Mouse (Mus musculus) kidney, embryonic 14.5 days (tissue): ENCODE data around the gene Wwp2. TPM values are rescaled to one million over a fixed set of nuclear protein-coding genes. Genes with fewer than 3 reads are reported as not detected.
A peak's percentile ranks its signal among the peaks of the same experiment; 100 is the strongest.

Experiments used
- ATAC-seq: fragments of 200-750 bp; cut with Nextera tagmentation; 2 replicates; pipeline ENCODE4 v1.8.0; 2017; ENCODE audit warnings: moderate number of reproducible peaks, mild to moderate bottlenecking, moderate TSS enrichment, moderate library complexity; ENCODE audit not compliant: low FRiP score, low TSS enrichment
- H3K27ac ChIP-seq: fragments of 300-500 bp; sonication (generic); 2 replicates; pipeline ENCODE4 v1.5.1; 2014; ENCODE audit warnings: low read depth, mild to moderate bottlenecking, low read length, moderate library complexity, mixed read lengths
- H3K27me3 ChIP-seq: fragments of 300-500 bp; sonication (generic); 2 replicates; pipeline ENCODE4 v1.6.1; 2014; ENCODE audit warnings: mild to moderate bottlenecking, low read length; ENCODE audit not compliant: control insufficient read depth, insufficient read depth
- H3K36me3 ChIP-seq: fragments of 300-500 bp; sonication (generic); 2 replicates; pipeline ENCODE4 v1.6.1; 2014; ENCODE audit warnings: low read length, mixed read lengths; ENCODE audit not compliant: control insufficient read depth, insufficient read depth
- H3K4me1 ChIP-seq: fragments of 300-500 bp; sonication (generic); 2 replicates; pipeline ENCODE4 v1.6.1; 2014; ENCODE audit warnings: low read length, mixed read lengths; ENCODE audit not compliant: control insufficient read depth, insufficient read depth
- H3K4me2 ChIP-seq: fragments of 300-500 bp; sonication (generic); replicated peaks from 2 replicates; pipeline ENCODE4 v1.6.1; 2014; ENCODE audit warnings: low read depth, mild to moderate bottlenecking, low read length
- H3K4me3 ChIP-seq: fragments of 300-500 bp; sonication (generic); 2 replicates; pipeline ENCODE4 v1.5.1; 2014; ENCODE audit warnings: mild to moderate bottlenecking, low read length
- H3K9ac ChIP-seq: fragments of 300-500 bp; sonication (generic); 2 replicates; pipeline ENCODE4 v1.6.1; 2014; ENCODE audit warnings: low read depth, mild to moderate bottlenecking, low read length, moderate library complexity
- H3K9me3 ChIP-seq: fragments of 300-500 bp; sonication (generic); 2 replicates; pipeline ENCODE4 v1.6.1; 2016; ENCODE audit warnings: low read length; ENCODE audit not compliant: control insufficient read depth
- WGBS: fragments of 180-500 bp; shearing (Covaris S2); extraction: QIAGEN DNeasy Blood & Tissue Kit; methylation state at CpG from one replicate; pipeline ENCODE4 v1.1.7; 2014; 5-methylcytosine and 5-hydroxymethylcytosine counted together
- polyA plus RNA-seq: library from polyadenylated mRNA; unstranded; fragments of >200 nt; fragmentation: Nextera tagmentation; extraction: Ambion mirVana; gene quantifications from 2 replicates; pipeline ENCODE4 v1.2.1, GENCODE M21; 2014

The Wwp2 gene
- polyA plus RNA-seq, 1 experiment from 2014 or later, result 43.7 TPM

DNA sequence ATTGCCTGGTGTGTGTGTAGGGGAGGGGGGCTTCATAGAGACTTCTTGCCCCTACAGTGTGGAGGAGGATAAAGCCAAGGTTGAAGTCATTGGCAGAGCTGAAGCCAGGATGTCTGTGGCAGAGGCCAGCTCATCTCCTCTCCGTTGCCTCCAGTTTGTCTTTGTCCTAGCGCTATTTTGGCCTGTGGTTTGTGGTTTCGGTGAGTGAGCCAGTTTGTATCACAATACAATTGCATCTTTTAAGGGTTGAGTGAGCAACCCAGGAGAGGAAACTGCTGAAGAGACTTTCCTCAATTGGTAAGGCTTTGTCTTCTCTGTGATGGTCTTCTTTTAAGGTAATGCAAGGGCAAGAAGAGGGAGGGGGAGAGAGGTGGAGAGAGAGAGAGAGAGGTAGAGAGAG is 66.8 kb downstream of the Wwp2 start:
- Histone ChIP-seq H3K4me1 (peaks cover 8% of the 10 kb centered on the region; the same call in 1 of the 2 replicates), H3K4me3 (no peak overlapping the region), H3K36me3 (peaks cover 9% of the 10 kb centered on the region; the same call in 1 of the 2 replicates), H3K9ac (no peak overlapping the region), H3K27me3 (no peaks in the 10 kb centered on the region), H3K9me3 (no peaks in the 10 kb centered on the region), H3K27ac (no peak overlapping the region), H3K4me2 (no peak overlapping the region)
- ATAC-seq, result no peak
- 73% methylated on average over 3 of the region's 3 CpGs for WGBS

DNA sequence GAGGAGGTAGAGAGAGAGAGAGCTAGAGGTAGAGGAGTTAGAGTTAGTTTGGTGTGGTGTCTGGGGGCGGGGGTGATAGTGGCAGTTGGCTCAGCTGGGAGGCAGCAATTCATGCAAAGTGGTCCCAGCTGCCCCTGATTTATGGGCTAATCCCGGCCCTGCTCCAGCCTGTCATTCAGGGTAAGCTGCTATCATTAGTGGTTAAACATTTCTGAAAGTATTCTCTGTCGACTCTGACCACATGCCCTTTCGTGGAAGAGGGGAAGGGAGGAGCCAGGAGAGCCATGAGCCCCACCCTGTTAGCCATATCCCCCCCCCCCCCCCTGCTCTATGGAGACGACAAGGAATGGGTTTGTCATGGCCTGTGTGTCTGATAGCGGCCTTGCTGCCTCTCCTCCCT is 67.2 kb downstream of the Wwp2 start:
- peak overlapping the region; percentile 42; the same call in 1 of the 2 replicates for H3K27ac ChIP-seq
- H3K27me3 ChIP-seq, result no peaks in the 10 kb centered on the region
- no peak overlapping the region for H3K9ac ChIP-seq
- peaks cover 8% of the 10 kb centered on the region; the same call in 1 of the 2 replicates for H3K4me1 ChIP-seq
- no peaks in the 10 kb centered on the region for H3K9me3 ChIP-seq
- H3K4me2 ChIP-seq, result no peak overlapping the region
- no peak overlapping the region for H3K4me3 ChIP-seq
- WGBS, result 10% methylated on average over 6 of the region's 6 CpGs
- peak; percentile 72; the same call in 1 of the 2 replicates for ATAC-seq
- H3K36me3 ChIP-seq, result peaks cover 9% of the 10 kb centered on the region; the same call in 1 of the 2 replicates

DNA sequence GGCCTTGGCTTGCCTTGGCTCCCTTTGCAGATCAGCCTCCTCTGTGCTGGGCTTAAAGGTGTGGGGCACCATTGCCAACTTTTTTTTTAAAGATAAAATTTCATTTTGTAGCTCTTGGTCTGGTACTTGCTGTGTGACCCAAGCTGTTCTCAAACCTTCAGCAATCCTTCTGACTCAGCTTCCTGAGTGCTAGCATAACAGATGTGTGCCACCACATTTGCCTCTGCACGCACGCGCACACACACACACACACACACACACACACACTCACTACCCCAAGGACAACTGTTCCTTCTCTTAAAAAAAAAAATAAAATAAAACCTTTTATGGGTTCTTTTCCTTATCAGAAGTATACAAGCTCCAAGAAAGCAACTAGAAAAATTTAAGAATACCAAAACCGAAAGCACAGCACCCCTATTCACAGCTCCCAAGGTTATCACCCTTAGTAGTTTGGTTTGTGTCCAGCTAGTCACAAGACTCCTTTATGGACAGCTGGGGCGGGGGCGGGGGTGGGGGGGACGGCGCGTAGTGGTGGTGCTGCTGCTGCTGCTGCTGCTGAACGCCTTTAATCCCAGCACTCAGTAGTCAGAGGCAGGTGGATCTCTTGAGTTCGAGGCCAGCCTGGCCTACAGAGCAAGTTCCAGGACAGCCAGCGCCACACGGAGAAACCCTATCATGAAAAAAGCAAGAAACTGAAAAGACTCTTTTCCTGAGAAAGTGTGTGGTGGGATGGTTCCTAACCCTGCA is 68.2 kb downstream of the Wwp2 start:
- ATAC-seq, result no peak
- 82% methylated on average over 13 of the region's 13 CpGs for WGBS
- Histone ChIP-seq H3K9ac (no peak overlapping the region), H3K4me3 (no peak overlapping the region), H3K27ac (no peak overlapping the region), H3K27me3 (no peaks in the 10 kb centered on the region), H3K9me3 (no peaks in the 10 kb centered on the region), H3K4me2 (no peak overlapping the region), H3K4me1 (peaks cover 8% of the 10 kb centered on the region; the same call in 1 of the 2 replicates), H3K36me3 (peaks cover 9% of the 10 kb centered on the region; the same call in 1 of the 2 replicates)

DNA sequence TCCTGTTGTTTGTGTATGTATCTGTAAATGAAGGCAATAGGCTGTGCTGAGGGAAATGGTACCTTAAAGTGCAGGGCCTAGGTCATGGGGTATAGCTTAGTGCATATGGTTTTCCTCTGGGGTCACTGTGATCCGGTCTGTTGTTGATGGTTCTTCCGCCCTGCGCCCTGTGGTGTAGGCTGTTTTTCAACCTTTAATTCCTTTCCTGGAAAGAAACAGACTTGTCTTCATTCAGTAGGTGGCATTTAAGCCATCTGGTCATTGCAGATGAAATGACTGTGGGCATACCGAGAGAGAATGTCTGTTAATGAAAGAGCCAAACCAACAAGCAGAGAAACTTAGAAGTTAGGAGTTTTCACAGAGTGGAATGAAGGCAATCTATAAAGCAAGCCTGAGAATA is 69.1 kb downstream of the Wwp2 start:
- Histone ChIP-seq H3K4me1 (peaks cover 8% of the 10 kb centered on the region; the same call in 1 of the 2 replicates), H3K4me2 (no peak overlapping the region), H3K4me3 (no peak overlapping the region), H3K27me3 (no peaks in the 10 kb centered on the region), H3K9ac (no peak overlapping the region), H3K36me3 (peaks cover 9% of the 10 kb centered on the region; the same call in 1 of the 2 replicates), H3K9me3 (no peaks in the 10 kb centered on the region), H3K27ac (no peak overlapping the region)
- 79% methylated on average over 4 of the region's 4 CpGs for WGBS
- ATAC-seq, result no peak

DNA sequence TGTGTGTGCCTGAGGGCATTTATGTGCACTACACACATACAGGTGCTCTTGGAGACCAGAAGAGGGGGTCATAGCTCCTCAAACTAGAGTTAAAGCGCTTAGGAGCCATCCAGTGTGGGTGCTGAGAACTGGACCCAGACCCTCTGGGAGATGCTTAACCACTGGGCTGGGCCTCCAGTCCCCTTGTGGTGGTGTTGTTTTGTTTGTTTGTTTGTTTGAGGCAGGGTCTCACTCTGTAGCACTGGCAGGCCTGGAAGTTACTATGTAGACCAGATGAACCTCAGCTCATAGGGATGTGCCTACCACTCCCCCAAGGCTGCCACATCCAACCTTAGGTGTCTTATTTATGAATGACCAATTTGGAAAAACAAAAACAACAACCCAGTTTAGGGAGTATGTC is 70.9 kb downstream of the Wwp2 start:
- no peaks in the 10 kb centered on the region for H3K27me3 ChIP-seq
- no peaks in the 10 kb centered on the region for H3K9me3 ChIP-seq
- no peak overlapping the region for H3K9ac ChIP-seq
- no peak overlapping the region for H3K4me3 ChIP-seq
- H3K4me1 ChIP-seq, result peaks cover 8% of the 10 kb centered on the region; the same call in 1 of the 2 replicates
- no peak for ATAC-seq
- H3K36me3 ChIP-seq, result peaks cover 9% of the 10 kb centered on the region; the same call in 1 of the 2 replicates
- no peak overlapping the region for H3K4me2 ChIP-seq
- WGBS, result 100% methylated on average over 1 of the region's 1 CpGs
- no peak overlapping the region for H3K27ac ChIP-seq

DNA sequence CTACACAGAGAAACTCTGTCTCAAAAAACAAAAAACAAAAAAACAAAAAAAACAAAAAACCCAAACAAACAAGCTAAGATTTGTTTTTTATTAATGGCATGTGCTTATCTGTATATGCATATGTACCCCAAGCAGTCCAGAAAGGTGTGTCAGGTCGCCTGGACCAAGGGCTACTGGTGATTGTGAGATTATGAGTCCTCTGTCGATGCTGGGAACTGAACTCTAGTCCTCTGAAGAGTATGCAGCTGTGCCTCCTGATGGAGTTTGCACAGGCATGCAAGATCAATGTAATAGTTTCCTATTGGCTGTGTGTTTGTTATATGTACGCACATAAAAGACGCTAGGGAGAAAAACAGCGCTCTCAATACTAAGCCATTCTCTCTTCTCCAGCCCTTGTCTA is 74.0 kb downstream of the Wwp2 start:
- WGBS, result 91% methylated on average over 5 of the region's 5 CpGs
- no peak overlapping the region for H3K9ac ChIP-seq
- no peaks in the 10 kb centered on the region for H3K4me1 ChIP-seq

DNA sequence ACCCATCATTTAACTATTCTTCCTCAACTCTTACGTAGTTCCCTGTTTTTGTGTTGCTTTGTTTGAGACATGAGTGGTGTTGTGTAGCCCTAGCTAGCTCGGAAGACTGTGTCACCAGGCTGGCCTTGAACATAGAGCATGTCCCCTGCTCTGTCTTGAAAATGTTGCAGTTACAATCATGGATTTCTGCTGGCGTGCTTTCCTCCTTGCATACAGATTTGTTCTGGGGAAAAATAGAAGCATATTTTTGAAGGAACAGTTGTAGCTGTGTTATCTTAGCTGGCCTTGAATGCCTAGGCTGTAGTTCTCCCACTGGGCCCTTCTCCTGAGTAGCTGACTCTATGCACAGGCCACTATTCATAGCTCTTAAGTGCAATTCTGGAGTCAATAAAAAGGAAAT is 74.6 kb downstream of the Wwp2 start:
- Histone ChIP-seq H3K9me3 (no peaks in the 10 kb centered on the region), H3K4me3 (no peak overlapping the region), H3K4me1 (no peaks in the 10 kb centered on the region), H3K4me2 (no peak overlapping the region), H3K27me3 (no peaks in the 10 kb centered on the region), H3K9ac (no peak overlapping the region), H3K27ac (no peak overlapping the region), H3K36me3 (peaks cover 9% of the 10 kb centered on the region; the same call in 1 of the 2 replicates)
- WGBS, result 90% methylated on average over 3 of the region's 3 CpGs
- no peak for ATAC-seq

More for the DNA sequence above, 74.0 kb downstream of the Wwp2 start:
- no peaks in the 10 kb centered on the region for H3K27me3 ChIP-seq
- no peak for ATAC-seq
- no peak overlapping the region for H3K4me3 ChIP-seq
- H3K4me2 ChIP-seq, result no peak overlapping the region
- H3K9me3 ChIP-seq, result no peaks in the 10 kb centered on the region
- peaks cover 9% of the 10 kb centered on the region; the same call in 1 of the 2 replicates for H3K36me3 ChIP-seq
- H3K27ac ChIP-seq, result no peak overlapping the region

DNA sequence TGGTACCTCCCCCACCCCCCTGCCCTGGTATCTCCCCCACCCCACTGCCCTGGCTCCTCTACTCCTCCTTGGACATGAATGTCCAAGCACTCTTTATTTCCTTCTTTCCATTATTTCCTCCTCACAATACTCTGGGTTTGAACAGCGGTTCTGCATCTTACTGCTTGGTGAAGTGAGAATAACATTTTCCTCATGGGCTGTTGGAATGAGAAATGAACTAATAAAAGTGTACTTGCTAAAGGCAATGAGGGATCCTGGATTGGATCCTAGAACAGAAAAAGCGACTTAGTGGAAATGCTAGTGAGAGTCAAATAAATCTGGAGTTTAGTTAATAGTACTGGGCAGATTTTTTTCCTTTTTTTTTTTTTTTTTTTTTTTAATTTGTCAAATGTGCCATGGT is 77.1 kb downstream of the Wwp2 start:
- H3K9me3 ChIP-seq, result no peaks in the 10 kb centered on the region
- H3K27ac ChIP-seq, result no peak overlapping the region
- no peak overlapping the region for H3K4me2 ChIP-seq
- no peak overlapping the region for H3K4me3 ChIP-seq
- no peaks in the 10 kb centered on the region for H3K27me3 ChIP-seq
- no peak overlapping the region for H3K9ac ChIP-seq
- WGBS, result 93% methylated on average over 2 of the region's 2 CpGs
- H3K36me3 ChIP-seq, result peaks cover 5% of the 10 kb centered on the region; the same call in 1 of the 2 replicates
- H3K4me1 ChIP-seq, result no peaks in the 10 kb centered on the region
- no peak for ATAC-seq

DNA sequence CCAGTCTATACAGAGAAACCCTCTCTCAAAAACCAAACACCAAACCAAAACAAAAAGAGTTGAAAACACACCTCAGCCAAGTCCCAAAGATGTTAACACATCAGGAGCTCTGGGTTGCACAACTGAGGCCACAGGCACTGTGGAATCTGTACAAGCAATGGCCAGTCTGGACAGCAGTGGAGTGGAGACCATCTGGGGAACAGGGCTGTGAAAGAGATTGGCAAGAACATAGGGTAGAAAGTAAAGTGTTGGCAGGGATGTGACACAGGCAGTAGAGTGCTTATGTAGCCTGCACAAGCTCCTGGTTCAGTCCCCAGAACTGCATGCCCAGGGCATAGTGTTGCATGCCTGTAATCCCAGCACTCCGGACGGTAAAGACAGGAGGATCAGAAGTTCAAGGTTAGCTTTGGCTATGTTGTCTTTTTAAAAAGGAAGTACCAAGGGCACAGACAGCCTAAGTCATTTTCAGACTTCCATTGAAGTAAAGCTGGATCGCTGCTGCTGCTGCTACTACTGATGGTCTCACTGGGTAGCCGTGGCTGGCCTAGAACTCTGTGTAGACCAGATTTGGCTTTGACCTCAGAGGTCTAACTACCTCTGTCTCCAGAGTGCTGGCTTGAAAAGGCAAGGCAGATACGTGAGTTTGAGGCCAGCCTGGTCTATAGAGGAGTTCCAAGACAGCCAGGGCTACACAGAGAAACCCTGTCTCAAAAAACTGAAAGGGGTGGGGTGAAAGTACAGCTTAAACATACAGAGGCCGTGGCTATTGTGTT is 79.0 kb downstream of the Wwp2 start:
- no peaks in the 10 kb centered on the region for H3K4me1 ChIP-seq
- H3K9ac ChIP-seq, result no peak overlapping the region
- H3K27me3 ChIP-seq, result no peaks in the 10 kb centered on the region
- H3K27ac ChIP-seq, result no peak overlapping the region
- no peak overlapping the region for H3K4me2 ChIP-seq
- 92% methylated on average over 6 of the region's 6 CpGs for WGBS
- H3K9me3 ChIP-seq, result no peaks in the 10 kb centered on the region
- H3K4me3 ChIP-seq, result no peak overlapping the region
- ATAC-seq, result no peak
- H3K36me3 ChIP-seq, result peaks cover 7% of the 10 kb centered on the region; the same call in 1 of the 2 replicates
